Mouse (Mus musculus): ENCODE measurements around the gene Bglap3. TPM values are rescaled to one million over a fixed set of nuclear protein-coding genes. Genes with fewer than 3 reads are reported as not detected.
"Not testable (repeated sequence)": the region's sequence is repeated elsewhere in the genome, so short reads cannot be mapped to it uniquely, and the experiment has no call there.

Bglap3 gene
- polyA plus RNA-seq, 1 experiment: not detected

DNA sequence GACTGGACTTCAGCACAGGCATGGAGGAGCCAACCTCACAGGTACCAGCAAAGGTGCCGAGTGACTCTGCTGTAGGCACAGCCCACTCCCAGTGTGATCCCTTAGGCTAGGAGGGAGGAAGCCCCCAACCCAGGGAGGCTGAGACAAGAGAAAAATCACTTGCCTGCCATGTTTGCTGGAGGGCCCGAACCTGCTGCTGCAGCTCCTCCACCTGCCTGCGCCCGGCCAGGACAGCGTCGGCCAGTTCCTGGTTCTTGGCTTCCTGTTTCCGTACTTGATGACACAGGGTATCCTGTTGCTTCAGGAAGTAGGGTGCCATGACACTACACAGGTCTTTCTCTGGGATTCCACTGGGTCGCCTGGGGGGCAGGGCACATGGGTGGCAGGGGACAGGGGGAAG is 23.2 kb upstream of the Bglap3 start:
- H3K4me3 ChIP-seq (ENCODE audit: insufficient read depth, low read depth, low read length): no peak overlapping the region
- no peaks in the 10 kb centered on the region for H3K4me1 ChIP-seq (ENCODE audit: control insufficient read depth, insufficient read depth, insufficient read length, low read length)
- no peak overlapping the region for H3K27ac ChIP-seq (replicated peaks; ENCODE audit: low read depth, low read length)

DNA sequence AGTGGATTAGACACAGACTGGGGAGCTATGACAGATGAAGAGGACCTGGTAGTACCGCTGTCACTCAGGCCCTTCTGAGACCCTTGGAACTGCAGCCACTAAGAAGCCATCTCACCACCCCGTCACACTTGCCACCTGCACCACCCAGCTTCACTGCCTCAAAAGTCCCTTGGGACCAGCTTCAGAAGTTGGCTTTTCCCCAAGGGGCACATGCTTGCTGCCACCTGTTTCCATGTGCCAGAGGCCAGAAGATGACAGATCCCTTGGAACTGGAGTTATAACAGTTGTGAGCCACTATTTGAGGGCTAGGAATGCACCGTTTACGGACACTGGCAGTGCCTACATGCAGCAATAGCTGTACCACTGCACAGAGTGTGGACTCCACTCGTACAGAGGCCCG is 22.7 kb upstream of the Bglap3 start:
- Histone ChIP-seq H3K4me1 (ENCODE audit: control insufficient read depth, insufficient read depth, insufficient read length, low read length) (no peaks in the 10 kb centered on the region), H3K27ac (replicated peaks; ENCODE audit: low read depth, low read length) (no peak overlapping the region), H3K4me3 (ENCODE audit: insufficient read depth, low read depth, low read length) (no peak overlapping the region)

DNA sequence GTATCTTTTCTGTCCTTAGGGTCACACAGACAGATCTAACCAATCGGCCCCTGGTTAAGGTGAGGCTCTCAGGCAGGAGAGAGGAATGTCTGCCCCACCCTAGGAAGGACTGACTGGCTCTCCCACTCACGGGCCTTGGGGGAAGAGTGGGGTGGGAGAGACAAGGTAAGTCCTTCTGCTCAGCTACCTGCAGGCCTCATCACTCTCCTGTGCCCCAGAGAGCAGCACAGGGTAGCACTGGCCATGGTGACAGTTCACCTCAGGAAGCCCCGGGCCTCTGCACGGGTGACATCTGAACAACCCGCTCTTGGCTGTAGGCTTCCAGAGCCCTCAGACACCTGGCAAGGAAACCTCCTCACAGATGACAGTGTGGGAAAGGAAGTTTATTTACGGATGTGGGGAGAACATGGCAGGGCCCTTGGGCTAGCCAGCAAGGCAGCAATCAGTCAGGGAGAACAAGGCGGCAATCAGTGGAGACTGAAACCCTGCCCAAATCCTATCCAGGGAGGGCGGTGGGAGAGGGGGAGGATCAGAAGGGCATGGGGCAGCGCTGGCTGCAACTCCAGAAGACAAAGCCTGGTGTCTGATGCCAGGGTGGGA is 21.3 kb upstream of the Bglap3 start:
- Histone ChIP-seq H3K4me3 (ENCODE audit: insufficient read depth, low read depth, low read length) (no peak overlapping the region), H3K4me1 (ENCODE audit: control insufficient read depth, insufficient read depth, insufficient read length, low read length) (no peaks in the 10 kb centered on the region), H3K27ac (replicated peaks; ENCODE audit: low read depth, low read length) (no peak overlapping the region)

DNA sequence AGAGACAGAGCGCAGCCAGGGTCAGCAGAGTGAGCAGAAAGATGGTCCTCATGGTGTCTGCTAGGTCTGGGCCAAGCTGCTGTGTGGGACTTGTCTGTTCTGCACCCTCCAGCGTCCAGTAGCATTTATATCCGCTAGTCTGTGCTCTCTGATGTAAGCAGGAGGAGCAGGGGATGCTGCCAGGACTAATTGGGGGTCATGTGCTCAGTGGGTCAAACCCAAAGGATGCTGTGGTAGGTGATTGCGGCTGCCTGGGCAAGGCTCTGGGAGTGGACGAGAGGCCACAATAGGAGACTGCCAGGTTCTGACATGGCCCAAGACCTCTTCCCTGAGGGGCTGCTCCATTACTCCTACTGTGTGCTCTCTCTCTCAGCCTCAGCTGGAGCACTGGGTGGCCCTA is 11.8 kb upstream of the Bglap3 start, which contains the start of gene Bglap:
Bglap (minus strand) TSS at position 101 of the 400 bp plus-strand sequence.
- Histone ChIP-seq H3K4me3 (ENCODE audit: insufficient read depth, low read depth, low read length) (no peak within 1 kb of the TSS), H3K27ac (replicated peaks; ENCODE audit: low read depth, low read length) (no peak within 1 kb of the TSS), H3K4me1 (ENCODE audit: control insufficient read depth, insufficient read depth, insufficient read length, low read length) (no peaks in the 10 kb centered on the region)

DNA sequence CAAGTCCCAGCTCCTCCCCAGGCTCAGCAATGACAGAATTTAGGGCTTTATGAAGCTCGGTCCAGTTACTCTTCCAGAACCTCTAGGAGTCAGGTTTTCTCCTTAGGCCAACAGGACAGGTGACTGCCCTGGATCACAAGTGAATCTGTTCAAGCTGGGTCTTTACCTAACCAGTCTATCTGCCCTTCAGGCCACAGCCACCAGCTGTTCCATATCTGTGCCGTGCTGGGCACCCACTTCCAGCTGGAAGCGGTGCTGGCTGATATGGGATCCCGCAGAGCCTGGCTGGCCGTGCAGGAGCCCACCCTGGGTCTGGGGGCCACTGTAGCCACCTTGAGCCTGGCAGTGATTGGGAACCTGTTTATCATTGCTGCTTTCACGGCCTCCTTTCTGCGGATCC is 9.8 kb upstream of the Bglap3 start:
- H3K27ac ChIP-seq (replicated peaks; ENCODE audit: low read depth, low read length); H3K4me1 ChIP-seq (ENCODE audit: control insufficient read depth, insufficient read depth, insufficient read length, low read length); H3K4me3 ChIP-seq (ENCODE audit: insufficient read depth, low read depth, low read length): not testable (repeated sequence)

DNA sequence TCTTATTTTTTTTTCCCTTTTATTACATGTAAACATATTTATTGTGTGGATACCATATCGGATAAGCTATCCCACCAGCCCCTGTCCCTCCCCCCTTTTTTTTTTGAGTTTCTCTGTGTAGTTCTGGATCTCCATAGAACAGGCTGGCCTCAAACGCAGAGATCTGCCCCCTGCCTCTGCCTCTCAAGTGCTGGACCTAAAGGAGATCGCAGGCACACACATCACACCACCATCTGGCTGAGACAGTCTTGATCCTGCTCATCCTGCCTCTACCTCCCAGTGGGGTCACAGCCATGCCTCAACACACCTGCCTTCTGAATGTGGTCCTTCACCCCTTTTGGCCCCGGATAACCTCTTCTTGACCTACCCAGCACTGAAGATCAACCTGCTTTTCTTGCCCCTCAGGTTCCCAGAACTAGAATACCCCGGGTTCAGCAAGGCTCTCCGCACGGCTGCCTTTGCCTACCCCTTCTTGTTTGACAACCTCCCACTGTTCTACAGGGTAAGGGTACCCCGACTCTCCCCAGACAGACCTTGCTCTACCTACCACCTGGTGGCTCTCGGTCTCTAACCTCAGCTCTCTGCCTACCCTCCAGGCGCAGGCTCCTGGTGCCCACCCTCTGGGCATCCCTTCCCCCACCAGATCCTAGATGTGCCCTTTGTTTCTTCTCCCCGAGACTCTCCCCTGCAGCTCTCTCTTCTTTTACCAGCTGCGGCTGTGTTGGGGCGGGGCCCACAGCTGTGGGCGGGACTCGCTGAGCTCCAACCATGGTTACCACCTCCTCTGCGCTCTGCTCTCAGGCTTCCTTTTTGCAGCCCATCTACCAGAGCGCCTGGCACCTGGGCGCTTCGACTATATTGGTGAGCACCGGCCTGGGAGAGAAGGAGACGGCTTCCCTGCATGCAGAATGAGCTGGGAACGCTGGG is 9.1 kb upstream of the Bglap3 start:
- not testable (repeated sequence) for H3K4me3 ChIP-seq (ENCODE audit: insufficient read depth, low read depth, low read length); H3K4me1 ChIP-seq (ENCODE audit: control insufficient read depth, insufficient read depth, insufficient read length, low read length); H3K27ac ChIP-seq (replicated peaks; ENCODE audit: low read depth, low read length)

DNA sequence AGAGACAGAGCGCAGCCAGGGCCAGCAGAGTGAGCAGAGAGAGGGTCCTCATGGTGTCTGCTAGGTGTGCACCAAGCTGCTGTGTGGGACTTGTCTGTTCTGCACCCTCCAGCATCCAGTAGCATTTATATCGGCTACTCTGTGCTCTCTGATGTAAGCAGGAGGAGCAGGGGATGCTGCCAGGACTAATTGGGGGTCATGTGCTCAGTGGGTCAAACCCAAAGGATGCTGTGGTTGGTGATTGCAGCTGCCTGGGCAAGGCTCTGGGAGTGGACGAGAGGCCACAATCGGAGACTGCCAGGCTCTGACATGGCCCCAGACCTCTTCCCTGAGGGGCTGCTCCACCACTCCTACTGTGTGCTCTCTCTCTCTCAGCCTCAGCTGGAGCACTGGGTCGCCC is 6.1 kb upstream of the Bglap3 start, which contains the start of gene Bglap2:
Bglap2 (minus strand) TSS at position 101 of the 400 bp plus-strand sequence.
- H3K27ac ChIP-seq (replicated peaks; ENCODE audit: low read depth, low read length); H3K4me1 ChIP-seq (ENCODE audit: control insufficient read depth, insufficient read depth, insufficient read length, low read length); H3K4me3 ChIP-seq (ENCODE audit: insufficient read depth, low read depth, low read length): not testable (repeated sequence)

DNA sequence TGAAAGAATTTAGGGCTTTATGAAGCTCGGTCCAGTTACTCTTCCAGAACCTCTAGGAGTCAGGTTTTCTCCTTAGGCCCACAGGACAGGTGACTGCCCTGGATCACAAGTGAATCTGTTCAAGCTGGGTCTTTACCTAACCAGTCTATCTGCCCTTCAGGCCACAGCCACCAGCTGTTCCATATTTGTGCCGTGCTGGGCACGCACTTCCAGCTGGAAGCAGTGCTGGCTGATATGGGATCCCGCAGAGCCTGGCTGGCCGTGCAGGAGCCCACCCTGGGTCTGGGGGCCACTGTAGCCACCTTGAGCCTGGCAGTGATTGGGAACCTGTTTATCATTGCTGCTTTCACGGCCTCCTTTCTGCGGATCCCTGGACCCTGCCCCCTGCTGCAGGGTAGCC is 4.1 kb upstream of the Bglap3 start:
- H3K27ac ChIP-seq (replicated peaks; ENCODE audit: low read depth, low read length); H3K4me1 ChIP-seq (ENCODE audit: control insufficient read depth, insufficient read depth, insufficient read length, low read length); H3K4me3 ChIP-seq (ENCODE audit: insufficient read depth, low read depth, low read length): not testable (repeated sequence)

DNA sequence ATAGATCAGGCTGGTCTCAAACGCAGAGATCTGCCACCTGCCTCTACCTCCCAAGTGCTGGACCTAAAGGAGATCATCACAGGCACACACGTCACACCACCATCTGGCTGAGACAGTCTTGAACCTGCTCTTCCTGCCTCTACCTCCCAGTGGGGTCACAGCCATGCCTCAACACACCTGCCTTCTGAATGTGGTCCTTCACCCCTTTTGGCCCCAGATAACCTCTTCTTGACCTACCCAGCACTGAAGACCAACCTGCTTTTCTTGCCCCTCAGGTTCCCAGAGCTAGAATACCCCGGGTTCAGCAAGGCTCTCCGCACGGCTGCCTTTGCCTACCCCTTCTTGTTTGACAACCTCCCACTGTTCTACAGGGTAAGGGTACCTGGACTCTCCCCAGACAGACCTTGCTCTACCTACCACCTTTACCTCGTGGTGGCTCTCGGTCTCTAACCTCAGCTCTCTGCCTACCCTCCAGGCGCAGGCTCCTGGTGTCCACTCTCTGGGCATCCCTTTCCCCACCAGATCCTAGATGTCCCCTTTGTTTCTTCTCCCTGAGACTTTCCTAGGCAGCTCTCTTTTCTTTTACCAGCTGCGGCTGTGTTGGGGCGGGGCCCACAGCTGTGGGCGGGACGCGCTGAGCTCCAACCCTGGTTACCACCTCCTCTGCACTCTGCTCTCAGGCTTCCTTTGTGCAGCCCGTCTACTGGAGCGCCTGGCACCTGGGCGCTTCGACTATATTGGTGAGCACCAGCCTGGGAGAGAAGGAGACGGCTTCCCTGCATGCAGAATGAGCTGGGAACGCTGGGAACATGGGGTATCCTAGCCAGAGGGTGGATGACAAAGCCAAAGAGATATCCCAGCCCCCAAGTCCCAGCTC is 3.4 kb upstream of the Bglap3 start:
- H3K4me1 ChIP-seq (ENCODE audit: control insufficient read depth, insufficient read depth, insufficient read length, low read length); H3K4me3 ChIP-seq (ENCODE audit: insufficient read depth, low read depth, low read length); H3K27ac ChIP-seq (replicated peaks; ENCODE audit: low read depth, low read length): not testable (repeated sequence)

DNA sequence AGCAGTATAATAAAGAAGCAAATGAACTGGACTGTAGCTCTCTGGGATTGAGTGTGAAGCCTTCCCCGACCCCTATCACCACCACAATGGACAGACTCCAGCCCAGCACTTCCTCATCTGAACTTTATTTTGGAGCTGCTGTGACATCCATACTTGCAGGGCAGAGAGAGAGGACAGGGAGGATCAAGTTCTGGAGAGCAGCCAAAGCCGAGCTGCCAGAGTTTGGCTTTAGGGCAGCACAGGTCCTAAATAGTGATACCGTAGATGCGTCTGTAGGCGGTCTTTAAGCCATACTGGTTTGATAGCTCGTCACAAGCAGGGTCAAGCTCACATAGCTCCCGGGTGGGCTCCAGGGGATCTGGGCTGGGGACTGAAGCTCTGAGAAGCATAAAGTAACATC is 4.0 kb downstream of the Bglap3 start:
- H3K4me3 ChIP-seq (ENCODE audit: insufficient read depth, low read depth, low read length); H3K27ac ChIP-seq (replicated peaks; ENCODE audit: low read depth, low read length); H3K4me1 ChIP-seq (ENCODE audit: control insufficient read depth, insufficient read depth, insufficient read length, low read length): not testable (repeated sequence)

DNA sequence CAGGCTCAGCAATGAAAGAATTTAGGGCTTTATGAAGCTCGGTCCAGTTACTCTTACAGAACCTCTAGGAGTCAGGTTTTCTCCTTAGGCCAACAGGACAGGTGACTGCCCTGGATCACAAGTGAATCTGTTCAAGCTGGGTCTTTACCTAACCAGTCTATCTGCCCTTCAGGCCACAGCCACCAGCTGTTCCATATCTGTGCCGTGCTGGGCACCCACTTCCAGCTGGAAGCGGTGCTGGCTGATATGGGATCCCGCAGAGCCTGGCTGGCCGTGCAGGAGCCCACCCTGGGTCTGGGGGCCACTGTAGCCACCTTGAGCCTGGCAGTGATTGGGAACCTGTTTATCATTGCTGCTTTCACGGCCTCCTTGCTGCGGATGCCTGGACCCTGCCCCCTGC is 5.0 kb downstream of the Bglap3 start:
- not testable (repeated sequence) for H3K4me1 ChIP-seq (ENCODE audit: control insufficient read depth, insufficient read depth, insufficient read length, low read length); H3K4me3 ChIP-seq (ENCODE audit: insufficient read depth, low read depth, low read length); H3K27ac ChIP-seq (replicated peaks; ENCODE audit: low read depth, low read length)

DNA sequence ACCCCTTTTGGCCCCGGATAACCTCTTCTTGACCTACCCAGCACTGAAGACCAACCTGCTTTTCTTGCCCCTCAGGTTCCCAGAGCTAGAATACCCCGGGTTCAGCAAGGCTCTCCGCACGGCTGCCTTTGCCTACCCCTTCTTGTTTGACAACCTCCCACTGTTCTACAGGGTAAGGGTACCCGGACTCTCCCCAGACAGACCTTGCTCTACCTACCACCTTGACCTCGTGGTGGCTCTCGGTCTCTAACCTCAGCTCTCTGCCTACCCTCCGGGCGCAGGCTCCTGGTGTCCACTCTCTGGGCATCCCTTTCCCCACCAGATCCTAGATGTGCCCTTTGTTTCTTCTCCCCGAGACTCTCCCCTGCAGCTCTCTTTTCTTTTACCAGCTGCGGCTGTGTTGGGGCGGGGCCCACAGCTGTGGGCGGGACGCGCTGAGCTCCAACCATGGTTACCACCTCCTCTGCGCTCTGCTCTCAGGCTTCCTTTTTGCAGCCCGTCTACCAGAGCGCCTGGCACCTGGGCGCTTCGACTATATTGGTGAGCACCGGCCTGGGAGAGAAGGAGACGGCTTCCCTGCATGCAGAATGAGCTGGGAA is 5.6 kb downstream of the Bglap3 start:
- H3K4me3 ChIP-seq (ENCODE audit: insufficient read depth, low read depth, low read length); H3K27ac ChIP-seq (replicated peaks; ENCODE audit: low read depth, low read length); H3K4me1 ChIP-seq (ENCODE audit: control insufficient read depth, insufficient read depth, insufficient read length, low read length): not testable (repeated sequence)

DNA sequence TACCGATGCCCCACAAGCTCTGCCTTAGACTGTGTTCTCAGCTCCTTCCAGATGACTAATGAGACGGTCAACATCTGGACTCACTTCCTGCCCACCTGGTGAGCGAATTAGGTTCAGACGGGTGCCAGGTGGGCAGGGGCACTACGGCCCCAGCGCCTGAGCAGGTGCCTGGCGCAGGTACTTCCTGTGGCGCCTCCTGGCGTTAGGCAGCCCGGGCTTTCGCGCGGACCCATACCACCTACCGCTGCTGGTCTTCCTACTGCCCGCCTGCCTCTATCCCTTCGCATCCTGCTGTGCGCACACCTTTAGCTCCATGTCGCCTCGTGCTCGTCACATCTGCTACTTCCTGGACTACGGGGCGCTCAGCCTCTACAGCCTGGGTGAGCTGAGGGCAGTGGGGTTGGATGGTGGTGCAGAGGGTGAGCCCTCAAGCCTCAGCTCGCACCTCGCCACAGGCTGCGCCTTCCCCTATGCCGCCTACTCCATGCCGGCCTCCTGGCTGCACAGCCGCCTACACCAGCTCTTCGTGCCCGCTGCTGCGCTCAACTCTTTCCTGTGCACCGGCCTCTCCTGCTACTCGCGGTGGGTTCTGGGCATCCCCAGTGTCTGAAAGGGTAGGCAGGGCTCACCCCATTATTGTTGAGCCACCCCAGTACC is 6.7 kb downstream of the Bglap3 start:
- H3K27ac ChIP-seq (replicated peaks; ENCODE audit: low read depth, low read length): no peak overlapping the region
- peaks cover 2% of the 10 kb centered on the region; the same call in 1 of the 2 replicates for H3K4me1 ChIP-seq (ENCODE audit: control insufficient read depth, insufficient read depth, insufficient read length, low read length)
- no peak overlapping the region for H3K4me3 ChIP-seq (ENCODE audit: insufficient read depth, low read depth, low read length)

DNA sequence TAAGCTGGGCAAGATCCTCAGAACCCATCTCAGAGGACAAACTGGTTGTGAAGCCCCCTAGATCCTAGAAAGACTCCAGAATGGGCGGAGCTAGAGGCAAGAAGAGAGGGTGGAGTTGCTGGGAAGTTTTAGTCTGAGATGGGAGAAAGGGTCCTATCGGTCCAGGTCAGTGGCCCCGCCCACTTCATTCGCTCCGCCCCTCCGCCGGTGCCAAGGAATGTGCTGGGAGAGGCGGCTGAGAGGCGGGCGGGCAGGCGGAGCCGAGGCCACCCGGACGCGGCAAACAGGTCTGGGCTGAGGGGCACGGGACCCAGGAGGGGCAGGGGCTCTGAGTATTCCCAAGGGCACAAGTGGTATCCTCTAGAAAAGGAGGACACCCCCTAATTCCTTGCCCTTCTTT is 8.2 kb downstream of the Bglap3 start, which contains the start of gene Paqr6:
Paqr6 (plus strand) TSS at position 248 of the 400 bp plus-strand sequence.
- no peak within 1 kb of the TSS for H3K27ac ChIP-seq (replicated peaks; ENCODE audit: low read depth, low read length)
- H3K4me1 ChIP-seq (ENCODE audit: control insufficient read depth, insufficient read depth, insufficient read length, low read length): peaks cover 2% of the 10 kb centered on the region; the same call in 1 of the 2 replicates
- H3K4me3 ChIP-seq (ENCODE audit: insufficient read depth, low read depth, low read length): no peak within 1 kb of the TSS; the same call in 1 of the 2 replicates
